Mouse (Mus musculus): Measurements from ENCODE around the gene Nfe2l2. TPM values are rescaled to one million over a fixed set of nuclear protein-coding genes. Genes with fewer than 3 reads are reported as not detected.
A peak's percentile ranks its signal among the peaks of the same experiment; 100 is the strongest.
"Not testable (repeated sequence)": the region's sequence is repeated elsewhere in the genome, so short reads cannot be mapped to it uniquely, and the experiment has no call there.

Nfe2l2 gene
- polyA plus RNA-seq, 1 experiment from 2014 or later = 40.7 TPM

GRCm38 (mm10) chr2:75694926-75695325, 9.5 kb downstream of the Nfe2l2 start:
- peaks cover 19% of the 10 kb centered on the region for H3K4me1 ChIP-seq
- H3K36me3 ChIP-seq; H3K4me2 ChIP-seq; H3K4me3 ChIP-seq; H3K9ac ChIP-seq; ATAC-seq (ENCODE audit: insufficient number of reproducible peaks, low FRiP score, low TSS enrichment, low read depth); H3K27ac ChIP-seq; H3K27me3 ChIP-seq; H3K9me3 ChIP-seq: not testable (repeated sequence)
- WGBS = 78% methylated on average over 3 of the region's 3 CpGs

DNA sequence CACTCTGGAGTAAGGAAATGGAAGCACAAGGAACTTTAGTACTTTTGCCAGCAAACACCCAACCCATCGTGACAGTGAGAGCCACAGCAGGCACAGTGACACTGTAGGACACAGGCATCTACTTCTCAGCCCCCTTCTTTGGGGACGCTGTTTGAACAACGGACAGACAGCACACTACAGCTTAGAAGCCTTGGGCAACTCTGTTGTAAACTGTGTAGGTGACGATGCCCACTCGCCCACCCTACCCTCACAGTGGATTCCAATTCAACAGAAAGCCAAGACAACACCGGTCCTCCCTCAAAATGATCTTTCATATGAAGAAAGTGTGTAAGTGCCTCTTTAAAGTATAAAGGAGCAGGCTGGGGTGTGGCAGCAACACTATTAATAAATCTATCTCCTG, 12.1 kb downstream of the Nfe2l2 start:
- Histone ChIP-seq H3K9ac (no peak overlapping the region), H3K9me3 (no peaks in the 10 kb centered on the region), H3K4me3 (no peak overlapping the region), H3K36me3 (no peaks in the 10 kb centered on the region; the same call in 1 of the 2 replicates), H3K27me3 (no peaks in the 10 kb centered on the region), H3K27ac (no peak overlapping the region), H3K4me1 (peaks cover 13% of the 10 kb centered on the region; the same call in 1 of the 2 replicates), H3K4me2 (no peak overlapping the region)
- ATAC-seq (ENCODE audit: insufficient number of reproducible peaks, low FRiP score, low TSS enrichment, low read depth) = no peak
- 93% methylated on average over 6 of the region's 6 CpGs for WGBS

DNA sequence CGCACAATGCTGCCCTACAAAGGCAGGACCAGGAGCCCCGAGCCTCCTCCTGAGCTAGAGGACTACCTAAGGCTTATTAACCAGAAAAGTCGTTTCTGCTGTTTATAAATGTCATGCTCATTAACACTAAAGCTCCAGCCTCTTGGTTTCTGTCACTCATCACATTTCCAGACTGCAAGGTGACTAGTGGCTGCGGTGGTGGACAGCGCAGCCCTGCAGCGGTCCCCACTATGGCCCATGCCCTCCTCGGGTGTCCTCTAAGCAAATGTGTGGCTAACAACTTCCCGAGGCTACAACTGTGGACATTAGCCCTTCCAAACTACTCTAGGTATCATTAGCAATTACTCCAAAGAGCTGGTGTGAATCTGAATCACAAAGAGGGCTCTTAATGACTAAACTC, 13.1 kb downstream of the Nfe2l2 start:
- Histone ChIP-seq H3K36me3 (no peaks in the 10 kb centered on the region; the same call in 1 of the 2 replicates), H3K4me2 (no peak overlapping the region), H3K27ac (no peak overlapping the region), H3K4me3 (no peak overlapping the region), H3K4me1 (peaks cover 10% of the 10 kb centered on the region; the same call in 1 of the 2 replicates), H3K27me3 (no peaks in the 10 kb centered on the region), H3K9ac (no peak overlapping the region), H3K9me3 (no peaks in the 10 kb centered on the region)
- WGBS = 58% methylated on average over 8 of the region's 8 CpGs
- no peak for ATAC-seq (ENCODE audit: insufficient number of reproducible peaks, low FRiP score, low TSS enrichment, low read depth)

GRCm38 (mm10) chr2:75690656-75691055, 13.8 kb downstream of the Nfe2l2 start:
- H3K27me3 ChIP-seq = no peaks in the 10 kb centered on the region
- no peaks in the 10 kb centered on the region; the same call in 1 of the 2 replicates for H3K36me3 ChIP-seq
- H3K9me3 ChIP-seq = no peaks in the 10 kb centered on the region
- peaks cover 8% of the 10 kb centered on the region; the same call in 1 of the 2 replicates for H3K4me1 ChIP-seq
- no peak for ATAC-seq (ENCODE audit: insufficient number of reproducible peaks, low FRiP score, low TSS enrichment, low read depth)
- no peak overlapping the region for H3K4me2 ChIP-seq
- 91% methylated on average over 4 of the region's 4 CpGs for WGBS
- H3K4me3 ChIP-seq = no peak overlapping the region
- no peak overlapping the region for H3K27ac ChIP-seq
- no peak overlapping the region for H3K9ac ChIP-seq

DNA sequence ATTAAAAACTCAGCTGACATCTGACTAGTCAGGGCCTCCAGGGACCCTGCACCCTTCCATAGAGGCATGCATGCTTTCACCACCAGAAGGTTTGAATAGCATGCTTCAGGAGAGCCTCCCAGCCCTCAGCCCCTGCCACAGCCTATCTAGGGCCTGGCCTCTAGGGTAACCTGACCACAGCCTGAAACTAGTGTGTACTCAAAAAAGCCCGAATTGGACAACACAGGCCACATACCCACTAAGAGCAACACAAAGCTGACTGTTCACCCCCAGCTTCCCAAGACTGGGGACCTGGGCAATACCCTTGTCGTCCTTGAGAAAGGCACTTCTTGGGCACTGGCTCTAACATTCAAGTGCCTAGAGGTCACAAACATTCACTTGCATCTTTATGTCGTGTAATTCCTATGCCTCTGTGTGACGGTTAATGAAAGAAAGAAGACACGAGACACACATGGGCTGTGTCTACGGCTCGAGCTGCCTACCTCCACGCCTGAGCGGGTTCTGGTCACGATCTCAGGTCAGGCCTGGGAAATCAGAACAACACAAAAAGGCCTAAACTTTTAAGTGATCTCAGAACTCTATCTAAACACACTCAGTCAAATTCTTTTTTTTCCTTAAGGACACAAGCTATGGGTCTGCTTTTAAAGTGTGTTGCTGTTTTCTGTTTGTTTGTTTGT, 14.8 kb downstream of the Nfe2l2 start:
- Histone ChIP-seq H3K4me3 (no peak overlapping the region), H3K36me3 (no peaks in the 10 kb centered on the region), H3K9me3 (no peaks in the 10 kb centered on the region), H3K27ac (no peak overlapping the region), H3K9ac (no peak overlapping the region), H3K4me2 (no peak overlapping the region), H3K4me1 (peaks cover 11% of the 10 kb centered on the region; the same call in 1 of the 2 replicates), H3K27me3 (no peaks in the 10 kb centered on the region)
- ATAC-seq (ENCODE audit: insufficient number of reproducible peaks, low FRiP score, low TSS enrichment, low read depth) = no peak
- 85% methylated on average over 10 of the region's 10 CpGs for WGBS

DNA sequence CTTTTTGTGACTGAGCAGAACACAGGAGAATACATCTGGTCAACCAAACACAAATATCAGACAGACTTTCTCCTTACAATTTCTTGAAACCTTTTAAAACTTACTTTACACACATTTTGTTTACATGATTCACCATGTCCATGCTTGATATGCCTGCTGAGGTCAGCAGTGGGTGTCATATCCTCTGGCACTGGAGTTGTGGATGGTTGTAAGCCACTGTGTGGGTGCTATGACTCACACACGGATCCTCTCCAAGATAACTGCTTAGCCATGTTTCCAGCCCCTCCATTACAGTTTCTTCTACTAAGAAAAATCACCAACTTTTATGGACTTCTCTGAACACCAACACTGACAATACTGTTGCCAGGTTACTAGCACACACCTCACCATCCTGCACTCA, 15.5 kb downstream of the Nfe2l2 start:
- no peak overlapping the region for H3K4me3 ChIP-seq
- no peak for ATAC-seq (ENCODE audit: insufficient number of reproducible peaks, low FRiP score, low TSS enrichment, low read depth)
- H3K4me2 ChIP-seq = no peak overlapping the region
- no peaks in the 10 kb centered on the region for H3K36me3 ChIP-seq
- H3K27me3 ChIP-seq = no peaks in the 10 kb centered on the region
- peaks cover 11% of the 10 kb centered on the region; the same call in 1 of the 2 replicates for H3K4me1 ChIP-seq
- no peak overlapping the region for H3K27ac ChIP-seq
- no peaks in the 10 kb centered on the region for H3K9me3 ChIP-seq
- WGBS = 71% methylated on average over 1 of the region's 1 CpGs
- no peak overlapping the region for H3K9ac ChIP-seq

- 84% methylated on average over 10 of the region's 10 CpGs for WGBS
- no peaks in the 10 kb centered on the region for H3K36me3 ChIP-seq
- no peak for ATAC-seq (ENCODE audit: insufficient number of reproducible peaks, low FRiP score, low TSS enrichment, low read depth)
- no peaks in the 10 kb centered on the region for H3K9me3 ChIP-seq
- H3K4me2 ChIP-seq = no peak overlapping the region
- H3K4me1 ChIP-seq = peaks cover 16% of the 10 kb centered on the region
- H3K27ac ChIP-seq = no peak overlapping the region
- H3K9ac ChIP-seq = no peak overlapping the region
- no peak overlapping the region for H3K4me3 ChIP-seq
- no peaks in the 10 kb centered on the region for H3K27me3 ChIP-seq
These were observed 17.2 kb downstream of the Nfe2l2 start for GRCm38 (mm10) chr2:75687040-75687749.

DNA sequence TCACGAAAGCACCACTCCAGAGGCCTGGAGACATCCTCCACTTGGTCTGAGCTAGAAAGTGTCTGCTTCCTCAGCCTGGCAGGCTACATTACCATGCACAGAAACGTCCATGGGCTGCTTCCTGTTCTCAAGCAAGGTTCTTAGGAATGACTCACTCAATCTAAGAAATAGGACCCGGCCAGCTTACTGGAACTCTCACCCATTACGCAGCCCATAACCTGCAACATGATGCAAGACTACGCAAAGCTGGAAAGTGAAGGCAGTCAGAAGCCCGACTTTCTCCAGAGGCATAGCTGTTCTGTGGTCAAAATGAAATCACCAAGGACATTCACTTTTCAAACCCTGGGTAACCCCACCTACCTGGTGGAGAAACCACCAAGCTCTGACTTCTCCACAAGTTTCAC, 19.0 kb downstream of the Nfe2l2 start:
- Histone ChIP-seq H3K27me3 (no peaks in the 10 kb centered on the region), H3K36me3 (no peaks in the 10 kb centered on the region), H3K4me1 (peaks cover 23% of the 10 kb centered on the region), H3K4me2 (no peak overlapping the region), H3K9ac (no peak overlapping the region), H3K9me3 (no peaks in the 10 kb centered on the region), H3K27ac (no peak overlapping the region; the same call in 1 of the 2 replicates), H3K4me3 (no peak overlapping the region)
- ATAC-seq (ENCODE audit: insufficient number of reproducible peaks, low FRiP score, low TSS enrichment, low read depth) = no peak
- 59% methylated on average over 6 of the region's 6 CpGs for WGBS

GRCm38 (mm10) chr2:75684526-75684925, 19.9 kb downstream of the Nfe2l2 start:
- H3K9ac ChIP-seq = no peak overlapping the region
- H3K27ac ChIP-seq = no peak overlapping the region
- H3K4me1 ChIP-seq = peaks cover 22% of the 10 kb centered on the region
- H3K9me3 ChIP-seq = no peaks in the 10 kb centered on the region
- H3K4me3 ChIP-seq = no peak overlapping the region
- no peak for ATAC-seq (ENCODE audit: insufficient number of reproducible peaks, low FRiP score, low TSS enrichment, low read depth)
- no peaks in the 10 kb centered on the region for H3K27me3 ChIP-seq
- H3K4me2 ChIP-seq = no peak overlapping the region
- 73% methylated on average over 3 of the region's 3 CpGs for WGBS
- H3K36me3 ChIP-seq = no peaks in the 10 kb centered on the region

DNA sequence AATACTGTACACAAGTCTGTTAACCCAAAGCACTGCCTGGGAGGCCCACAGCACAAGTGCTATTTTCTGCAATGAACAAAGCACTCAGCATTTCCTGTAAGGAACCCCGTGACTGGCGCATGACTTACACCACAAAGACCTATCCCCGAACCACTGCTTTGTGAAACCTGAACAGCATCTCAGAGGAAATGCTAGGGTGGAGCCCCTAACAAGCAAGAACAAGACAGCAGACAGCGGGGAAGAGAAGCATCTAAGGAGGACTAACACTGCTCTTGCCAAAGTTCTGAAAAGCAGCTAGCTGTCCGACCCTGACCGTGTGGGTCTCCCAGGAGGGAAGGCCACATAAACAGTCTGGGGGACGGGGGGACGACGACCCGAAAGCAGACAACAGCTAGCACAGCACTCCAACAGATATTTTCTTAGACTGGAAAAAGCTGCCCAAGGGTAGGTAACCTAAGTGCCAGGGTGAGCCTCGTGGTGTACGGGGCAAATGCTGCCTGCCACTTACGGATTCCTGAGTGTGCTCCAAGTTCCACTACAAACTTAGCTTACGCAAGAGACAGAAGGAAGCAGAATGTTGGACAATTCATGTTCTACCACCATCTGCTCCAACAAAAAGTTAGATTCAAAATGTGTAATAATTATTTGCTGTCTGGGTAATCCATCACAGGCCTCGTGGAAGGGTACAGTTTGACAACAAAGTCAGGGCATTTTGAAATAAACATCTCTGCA, 21.3 kb downstream of the Nfe2l2 start:
- Histone ChIP-seq H3K9ac (no peak overlapping the region), H3K4me1 (peaks cover 20% of the 10 kb centered on the region), H3K4me3 (no peak overlapping the region), H3K36me3 (peaks cover 10% of the 10 kb centered on the region; the same call in 1 of the 2 replicates), H3K4me2 (no peak overlapping the region), H3K9me3 (no peaks in the 10 kb centered on the region), H3K27me3 (no peaks in the 10 kb centered on the region), H3K27ac (peak overlapping the region; percentile 74)
- ATAC-seq (ENCODE audit: insufficient number of reproducible peaks, low FRiP score, low TSS enrichment, low read depth) = no peak
- 60% methylated on average over 15 of the region's 15 CpGs for WGBS

DNA sequence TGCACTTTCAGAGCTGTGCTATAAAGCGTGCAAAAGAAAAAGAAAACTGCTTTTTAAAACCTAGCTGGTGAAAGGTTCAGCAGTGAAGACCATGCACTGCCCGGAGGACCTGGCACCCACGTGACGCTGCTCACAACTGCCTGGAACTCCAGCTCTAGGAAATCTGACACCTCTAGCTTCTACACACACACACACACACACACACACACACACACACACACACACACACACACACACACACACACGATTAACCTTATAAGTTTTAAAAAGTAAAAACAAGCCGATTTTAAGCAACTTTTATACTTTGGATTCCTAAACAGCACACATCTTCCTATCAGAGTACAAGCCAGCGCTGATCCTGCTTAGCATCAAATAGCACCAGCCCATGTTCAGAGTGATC, 23.0 kb downstream of the Nfe2l2 start:
- no peak for ATAC-seq (ENCODE audit: insufficient number of reproducible peaks, low FRiP score, low TSS enrichment, low read depth)
- peaks cover 20% of the 10 kb centered on the region for H3K36me3 ChIP-seq

GRCm38 (mm10) chr2:75679947-75680346, 24.5 kb downstream of the Nfe2l2 start:
- Histone ChIP-seq H3K4me2 (no peak overlapping the region), H3K4me3 (no peak overlapping the region), H3K9me3 (no peaks in the 10 kb centered on the region), H3K4me1 (peaks cover 12% of the 10 kb centered on the region), H3K36me3 (peaks cover 30% of the 10 kb centered on the region), H3K9ac (no peak overlapping the region), H3K27me3 (no peaks in the 10 kb centered on the region), H3K27ac (no peak overlapping the region)
- WGBS = 87% methylated on average over 8 of the region's 8 CpGs
- no peak for ATAC-seq (ENCODE audit: insufficient number of reproducible peaks, low FRiP score, low TSS enrichment, low read depth)

More for the DNA sequence above, 23.0 kb downstream of the Nfe2l2 start:
- WGBS = 21% methylated on average over 7 of the region's 7 CpGs
- H3K4me1 ChIP-seq = peaks cover 20% of the 10 kb centered on the region
- H3K27me3 ChIP-seq = no peaks in the 10 kb centered on the region
- peak overlapping the region; percentile 67; the same call in 1 of the 2 replicates for H3K27ac ChIP-seq
- H3K4me2 ChIP-seq = no peak overlapping the region
- no peak overlapping the region for H3K9ac ChIP-seq
- no peak overlapping the region for H3K4me3 ChIP-seq
- no peaks in the 10 kb centered on the region for H3K9me3 ChIP-seq

Data from limb, embryonic 15.5 days (tissue).